Mouse (Mus musculus) ES-Bruce4 (cell line): Measurements from ENCODE around the gene Slc35d1.

ENCODE experiments used
- CTCF ChIP-seq: IDR thresholded peaks from one replicate; pipeline ENCODE4 v1.8.1; 2011; ENCODE audit warnings: low read depth, low read length
- EP300 ChIP-seq: IDR thresholded peaks from 2 replicates; pipeline ENCODE4 v1.6.1; 2011; ENCODE audit warnings: low read depth, low read length; ENCODE audit not compliant: insufficient read depth
- POLR2A ChIP-seq: IDR thresholded peaks from one replicate; pipeline ENCODE4 v1.8.1; 2011; ENCODE audit warnings: low read length; ENCODE audit not compliant: insufficient read depth

GRCm38 (mm10) chr4:103213859-103214497 lies 986 bp downstream of the Slc35d1 start:
- no peak for TF ChIP-seq POLR2A
- no peak for TF ChIP-seq CTCF
- TF ChIP-seq EP300, result no peak
